Mouse (Mus musculus) lung, postnatal 0 days (tissue): Measurements from ENCODE around the gene Trpm2. TPM values are rescaled to one million over a fixed set of nuclear protein-coding genes. Genes with fewer than 3 reads are reported as not detected.

Experiments used
- ATAC-seq: fragments of 200-750 bp; cut with Nextera tagmentation; 2 replicates; pipeline ENCODE4 v1.8.0; 2017; ENCODE audit warnings: moderate library complexity
- DNase-seq: peaks from one replicate; pipeline ENCODE4 v3.0.0-alpha.2; 2016; ENCODE audit warnings: low spot score
- H3K27ac ChIP-seq: fragments of 300-500 bp; sonication (generic); 2 replicates; pipeline ENCODE4 v1.5.1; 2014; ENCODE audit warnings: antibody characterized with exemption, mild to moderate bottlenecking, low read length, mixed read lengths
- H3K27me3 ChIP-seq: fragments of 300-500 bp; sonication (generic); replicated peaks from 2 replicates; pipeline ENCODE4 v1.6.1; 2014; ENCODE audit warnings: low read length, mixed read lengths; ENCODE audit not compliant: insufficient read depth
- H3K36me3 ChIP-seq: fragments of 300-500 bp; sonication (generic); 2 replicates; pipeline ENCODE4 v1.6.1; 2014; ENCODE audit warnings: low read length, mixed read lengths; ENCODE audit not compliant: insufficient read depth
- H3K4me1 ChIP-seq: fragments of 300-500 bp; sonication (generic); 2 replicates; pipeline ENCODE4 v1.6.1; 2014; ENCODE audit warnings: antibody characterized with exemption, low read depth, low read length, mixed read lengths; ENCODE audit not compliant: insufficient read depth
- H3K4me2 ChIP-seq: fragments of 300-500 bp; sonication (generic); replicated peaks from 2 replicates; pipeline ENCODE4 v1.6.1; 2014; ENCODE audit warnings: low read depth, mild to moderate bottlenecking, low read length, moderate library complexity, mixed read lengths
- H3K4me3 ChIP-seq: fragments of 300-500 bp; sonication (generic); 2 replicates; pipeline ENCODE4 v1.5.1; 2014; ENCODE audit warnings: low read depth, low read length
- H3K9ac ChIP-seq: fragments of 300-500 bp; sonication (generic); replicated peaks from 2 replicates; pipeline ENCODE4 v1.6.1; 2014; ENCODE audit warnings: low read depth, mild to moderate bottlenecking
- H3K9me3 ChIP-seq: fragments of 300-500 bp; sonication (generic); 2 replicates; pipeline ENCODE4 v1.6.1; 2016; ENCODE audit warnings: low read length, mixed read lengths
- CTCF ChIP-seq: IDR thresholded peaks from 2 replicates; pipeline ENCODE4 v1.5.1; 2016; ENCODE audit warnings: antibody characterized with exemption, mild to moderate bottlenecking
- EP300 ChIP-seq: IDR thresholded peaks from 2 replicates; pipeline ENCODE4 v1.6.1; 2016; ENCODE audit warnings: antibody characterized with exemption, mild to moderate bottlenecking, control low read depth
- WGBS: fragments of 180-500 bp; shearing (Covaris S2); extraction: QIAGEN DNeasy Blood & Tissue Kit; methylation state at CpG from one replicate; pipeline ENCODE4 v1.1.7; 2014; 5-methylcytosine and 5-hydroxymethylcytosine counted together
- polyA plus RNA-seq: library from polyadenylated mRNA; unstranded; fragments of >200 nt; fragmentation: Nextera tagmentation; extraction: Ambion mirVana; gene quantifications from 2 replicates; pipeline ENCODE4 v1.2.1, GENCODE M21; 2015

The Trpm2 gene
- polyA plus RNA-seq, 1 experiment from 2014 or later = 0.74 TPM

DNA sequence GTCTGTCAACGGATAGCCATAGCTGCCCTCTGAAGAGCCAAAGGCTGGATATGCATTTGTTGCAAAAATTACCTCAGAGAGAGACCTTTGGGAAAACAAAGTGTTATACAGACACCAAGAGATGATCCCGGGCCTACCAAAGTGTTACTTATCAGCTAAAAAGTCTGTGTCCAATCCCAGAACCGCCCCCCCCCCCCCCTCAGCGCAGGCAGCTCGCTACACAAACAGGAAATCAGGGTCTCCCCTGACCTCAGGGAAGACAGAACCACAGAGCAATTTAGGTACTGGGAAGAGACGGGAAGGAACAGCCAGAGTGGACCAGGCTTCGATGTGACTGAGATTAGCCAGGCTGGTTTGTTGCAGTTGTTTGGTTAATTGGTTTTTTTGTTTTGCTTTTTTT is 36.8 kb upstream of the Trpm2 start:
- H3K4me3 ChIP-seq = no peak overlapping the region
- 33% methylated on average over 7 of the region's 7 CpGs for WGBS
- H3K27ac ChIP-seq = no peak overlapping the region

DNA sequence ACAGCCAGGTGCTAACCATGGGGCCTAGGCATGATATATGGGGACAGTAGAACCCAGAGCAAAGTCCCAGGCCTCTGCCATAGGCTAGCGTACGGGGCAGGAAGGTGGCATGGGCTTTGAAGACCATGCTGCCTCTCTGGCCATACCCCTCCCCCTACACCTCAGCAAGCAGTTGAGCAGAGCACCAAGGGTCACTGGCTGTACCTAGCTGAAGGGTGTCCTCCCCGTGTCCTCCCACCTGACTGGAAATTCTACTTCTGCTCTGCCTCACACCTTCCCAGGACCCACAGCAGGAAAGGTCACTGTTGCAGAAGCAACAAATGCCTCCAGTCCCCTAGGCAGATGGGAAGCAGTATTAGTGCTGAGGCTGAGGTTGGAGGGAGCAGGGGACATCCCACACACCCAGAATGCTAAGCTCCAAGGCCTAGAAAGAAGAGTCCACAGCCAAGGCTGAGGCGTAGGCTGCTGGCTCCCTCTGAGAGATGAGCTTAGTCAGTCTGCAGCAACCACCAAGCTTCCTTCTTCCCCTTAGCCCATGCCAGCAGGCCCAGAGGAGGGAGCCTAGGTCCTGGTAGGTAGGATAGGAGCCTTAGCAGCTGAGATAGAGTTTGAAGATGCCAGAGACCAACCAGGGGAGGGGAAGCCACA is 35.6 kb upstream of the Trpm2 start:
- Histone ChIP-seq H3K36me3 (peaks cover 16% of the 10 kb centered on the region), H3K4me2 (no peak overlapping the region), H3K27ac (no peak overlapping the region), H3K4me3 (no peak overlapping the region), H3K4me1 (peaks cover 12% of the 10 kb centered on the region; the same call in 1 of the 2 replicates), H3K27me3 (no peaks in the 10 kb centered on the region), H3K9me3 (no peaks in the 10 kb centered on the region), H3K9ac (no peak overlapping the region)
- no peak for TF ChIP-seq CTCF
- TF ChIP-seq EP300 = no peak
- DNase-seq (no peak), ATAC-seq (no peak)
- WGBS = 80% methylated on average over 4 of the region's 4 CpGs

More for the DNA sequence above, 36.8 kb upstream of the Trpm2 start:
- DNase-seq = no peak
- Histone ChIP-seq H3K4me1 (peaks cover 12% of the 10 kb centered on the region; the same call in 1 of the 2 replicates), H3K9me3 (no peaks in the 10 kb centered on the region), H3K4me2 (no peak overlapping the region), H3K9ac (no peak overlapping the region), H3K27me3 (no peaks in the 10 kb centered on the region), H3K36me3 (peaks cover 6% of the 10 kb centered on the region; the same call in 1 of the 2 replicates)
- no peak for ATAC-seq
- TF ChIP-seq EP300 (no peak), CTCF (no peak)

DNA sequence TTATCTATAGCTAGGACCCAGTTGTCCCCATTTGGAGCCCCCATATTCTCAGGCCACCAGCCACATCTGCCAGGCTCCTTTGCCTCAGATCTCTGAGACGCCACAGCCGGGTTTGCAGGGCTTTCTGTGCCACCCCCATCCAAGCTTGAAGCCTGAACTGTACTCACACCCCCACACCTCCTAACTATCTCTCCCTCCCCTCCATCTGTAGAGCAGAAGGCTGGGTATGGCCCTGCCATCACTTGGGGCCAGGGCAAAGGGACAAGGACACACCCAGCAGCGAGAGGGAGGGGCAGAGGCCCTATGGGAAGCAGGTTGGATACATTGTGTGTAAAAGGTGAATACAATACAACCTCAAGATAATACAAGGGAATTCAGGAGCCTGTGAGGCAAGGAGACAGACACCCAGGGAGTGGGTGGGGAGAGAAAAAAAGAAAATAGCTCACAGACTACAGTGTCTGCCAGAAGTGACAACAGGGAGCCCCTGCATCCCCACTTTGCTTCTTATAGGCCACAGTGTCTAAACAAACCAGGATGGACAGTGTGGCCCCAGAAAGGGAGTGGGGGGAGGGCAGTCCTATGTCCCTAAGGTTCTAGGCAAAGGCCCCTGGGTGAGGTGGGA is 34.2 kb upstream of the Trpm2 start:
- Histone ChIP-seq H3K9ac (no peak overlapping the region), H3K36me3 (peaks cover 22% of the 10 kb centered on the region), H3K4me2 (no peak overlapping the region), H3K4me1 (peaks cover 12% of the 10 kb centered on the region; the same call in 1 of the 2 replicates), H3K27me3 (no peaks in the 10 kb centered on the region), H3K4me3 (no peak overlapping the region), H3K9me3 (no peaks in the 10 kb centered on the region), H3K27ac (no peak overlapping the region)
- 89% methylated on average over 3 of the region's 3 CpGs for WGBS
- no peak for ATAC-seq
- DNase-seq = no peak
- TF ChIP-seq EP300 (no peak), CTCF (no peak)

DNA sequence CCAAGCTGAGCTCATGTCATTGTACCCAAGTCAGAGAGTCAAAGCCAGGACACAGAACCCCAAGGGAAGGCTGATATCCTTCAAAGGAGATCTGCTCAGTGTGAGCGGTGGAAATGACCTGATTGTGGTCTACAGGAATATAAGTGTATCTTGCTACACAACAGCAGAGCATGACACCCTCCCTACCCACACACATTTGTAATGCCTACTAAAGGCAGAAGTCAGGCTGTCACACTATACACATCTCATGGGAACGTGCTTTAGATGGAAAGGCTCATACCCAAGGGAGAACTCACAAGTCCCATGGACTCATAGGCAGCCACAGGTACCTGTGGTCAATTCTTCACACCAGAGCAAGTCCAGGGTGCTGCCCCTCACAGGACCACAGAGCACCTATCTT is 32.0 kb upstream of the Trpm2 start:
- no peak overlapping the region for H3K9ac ChIP-seq
- no peak overlapping the region for H3K4me2 ChIP-seq
- H3K36me3 ChIP-seq = peaks cover 38% of the 10 kb centered on the region
- H3K4me3 ChIP-seq = no peak overlapping the region
- ATAC-seq = no peak
- no peak overlapping the region for H3K27ac ChIP-seq
- H3K27me3 ChIP-seq = no peaks in the 10 kb centered on the region
- TF ChIP-seq CTCF = no peak
- no peak for TF ChIP-seq EP300
- DNase-seq = no peak
- WGBS = 100% methylated on average over 2 of the region's 2 CpGs
- no peaks in the 10 kb centered on the region for H3K9me3 ChIP-seq
- no peaks in the 10 kb centered on the region for H3K4me1 ChIP-seq

- Histone ChIP-seq H3K27me3 (no peaks in the 10 kb centered on the region), H3K9me3 (no peaks in the 10 kb centered on the region), H3K4me2 (no peak overlapping the region), H3K4me3 (no peak overlapping the region), H3K4me1 (no peaks in the 10 kb centered on the region), H3K27ac (no peak overlapping the region), H3K9ac (no peak overlapping the region), H3K36me3 (peaks cover 38% of the 10 kb centered on the region)
- 72% methylated on average over 11 of the region's 11 CpGs for WGBS
- TF ChIP-seq EP300 (no peak), CTCF (no peak)
- DNase-seq = no peak
- ATAC-seq = no peak
These were observed 31.4 kb upstream of the Trpm2 start for GRCm38 (mm10) chr10:78001796-78002195.

DNA sequence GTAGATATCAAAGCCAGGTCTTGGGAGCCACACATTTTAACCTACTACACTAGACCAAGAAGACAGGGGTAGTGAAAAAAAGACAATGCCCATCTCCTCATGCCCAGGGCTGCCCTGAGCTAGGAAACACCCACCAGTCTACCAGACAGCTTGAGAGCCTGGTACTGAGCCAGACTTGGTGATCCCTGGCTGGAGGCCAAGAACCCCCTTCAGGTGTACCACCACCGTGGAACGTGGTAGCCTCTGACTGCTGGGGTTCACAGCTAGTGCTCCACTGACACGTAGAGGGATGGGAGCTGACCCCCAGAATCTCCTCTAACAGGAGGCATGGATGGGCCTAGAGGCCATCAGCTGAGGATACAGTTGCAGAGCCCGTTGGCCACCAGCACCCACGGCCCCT is 29.8 kb upstream of the Trpm2 start:
- H3K4me3 ChIP-seq = no peak overlapping the region
- 89% methylated on average over 5 of the region's 5 CpGs for WGBS
- no peaks in the 10 kb centered on the region for H3K9me3 ChIP-seq
- no peak for TF ChIP-seq EP300
- no peak for TF ChIP-seq CTCF
- H3K4me1 ChIP-seq = no peaks in the 10 kb centered on the region
- H3K36me3 ChIP-seq = peaks cover 50% of the 10 kb centered on the region
- no peaks in the 10 kb centered on the region for H3K27me3 ChIP-seq
- H3K27ac ChIP-seq = no peak overlapping the region
- DNase-seq (no peak), ATAC-seq (no peak)
- no peak overlapping the region for H3K4me2 ChIP-seq
- H3K9ac ChIP-seq = no peak overlapping the region
